Mouse (Mus musculus) T-cell, adult 2 months (primary cell): ENCODE measurements at regions not wholly inside any gene's neighbourhood (a gene's known extent, or its start where the extent isn't known, plus 50 kb on each side); places are given as distances from the start of the nearest gene placed in this dataset.

Source experiments
- DNase-seq: peaks from one replicate; pipeline ENCODE4 v3.0.0; 2022; ENCODE audit warnings: low spot score

GRCm38 (mm10) chr10:122566601-122567000 lies 112.0 kb upstream of the Ppm1h start:
- peak; percentile 41 for DNase-seq

- DNase-seq = no peak
Observed at GRCm38 (mm10) chr10:122569546-122570202, 108.9 kb upstream of the Ppm1h start.

GRCm38 (mm10) chr10:122570909-122571551 lies 107.5 kb upstream of the Ppm1h start:
- DNase-seq = no peak

- DNase-seq = no peak
Observed at GRCm38 (mm10) chr10:122576171-122577063, 102.1 kb upstream of the Ppm1h start.

DNA sequence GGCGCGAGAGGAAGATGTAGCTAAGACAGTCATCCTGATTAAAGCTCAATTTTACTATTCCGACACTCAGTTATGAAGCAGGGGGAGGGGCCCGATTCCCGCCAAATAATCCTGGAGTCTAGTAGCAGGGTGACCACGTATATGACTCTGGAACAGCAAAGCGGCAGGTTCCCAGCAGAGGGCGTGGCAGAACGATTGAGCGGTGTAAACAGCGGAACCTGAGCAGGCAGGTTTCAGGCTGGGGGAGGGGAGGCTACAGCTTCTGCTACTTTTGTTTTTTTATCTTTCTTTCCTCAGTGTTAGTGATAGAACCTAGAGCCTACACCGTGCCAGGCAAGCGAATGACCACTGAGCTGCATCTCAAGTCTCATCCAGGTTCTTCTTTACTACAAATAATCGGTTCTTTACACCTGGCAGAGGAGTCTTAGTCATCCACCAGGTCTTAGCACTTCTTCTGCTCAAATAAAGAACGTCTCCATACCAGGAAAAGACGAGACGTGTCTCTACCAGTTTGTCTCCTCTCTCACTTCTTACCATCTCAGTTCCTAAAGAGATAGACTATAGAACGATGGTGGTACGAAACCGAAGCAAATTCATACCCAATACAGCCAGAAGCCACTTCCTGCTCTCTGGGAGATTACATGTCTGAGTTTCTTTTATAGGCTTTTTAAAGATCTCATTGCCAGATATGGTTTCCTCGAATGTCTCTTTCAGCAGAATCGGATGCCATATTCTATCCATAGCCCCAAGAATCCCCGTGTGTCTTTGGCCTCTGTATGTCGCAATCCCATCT lies 100.2 kb upstream of the Ppm1h start:
- peak; percentile 67 for DNase-seq

GRCm38 (mm10) chr10:122581096-122581495 lies 97.5 kb upstream of the Ppm1h start:
- peak; percentile 17 for DNase-seq

GRCm38 (mm10) chr10:122587541-122587940 lies 91.0 kb upstream of the Ppm1h start:
- DNase-seq = no peak

- peak; percentile 56 for DNase-seq
Observed at GRCm38 (mm10) chr10:122599511-122599910, 79.1 kb upstream of the Ppm1h start.

DNA sequence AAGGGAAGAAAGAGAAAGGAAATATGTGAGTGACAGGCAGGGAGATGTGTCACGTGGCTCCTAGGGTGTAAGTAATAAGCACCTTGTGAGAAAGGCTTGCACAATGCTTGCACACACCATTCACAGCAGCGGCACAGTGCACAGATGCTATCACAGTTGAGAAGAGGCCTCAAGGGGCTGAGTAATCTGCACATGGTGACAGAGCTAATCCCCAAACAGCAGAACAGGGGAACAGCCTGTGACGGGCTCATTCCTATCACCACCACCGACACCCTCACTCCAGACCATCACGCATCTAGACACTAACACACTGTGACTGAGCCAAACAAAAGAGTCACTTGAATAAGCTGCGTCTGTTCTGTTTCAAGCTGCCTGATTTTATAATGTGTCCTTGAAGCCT lies 76.2 kb upstream of the Ppm1h start:
- peak; percentile 5 for DNase-seq

GRCm38 (mm10) chr10:122603960-122604359 lies 74.6 kb upstream of the Ppm1h start:
- no peak for DNase-seq

GRCm38 (mm10) chr10:122613281-122613680 lies 65.3 kb upstream of the Ppm1h start:
- DNase-seq = no peak

GRCm38 (mm10) chr10:122613891-122614290 lies 64.7 kb upstream of the Ppm1h start:
- DNase-seq = no peak

GRCm38 (mm10) chr10:122614720-122615119 lies 63.8 kb upstream of the Ppm1h start:
- no peak for DNase-seq

- no peak for DNase-seq
Observed at GRCm38 (mm10) chr10:122615658-122616057, 62.9 kb upstream of the Ppm1h start.

- DNase-seq = no peak
Observed at GRCm38 (mm10) chr10:122616385-122616784, 62.2 kb upstream of the Ppm1h start.

DNA sequence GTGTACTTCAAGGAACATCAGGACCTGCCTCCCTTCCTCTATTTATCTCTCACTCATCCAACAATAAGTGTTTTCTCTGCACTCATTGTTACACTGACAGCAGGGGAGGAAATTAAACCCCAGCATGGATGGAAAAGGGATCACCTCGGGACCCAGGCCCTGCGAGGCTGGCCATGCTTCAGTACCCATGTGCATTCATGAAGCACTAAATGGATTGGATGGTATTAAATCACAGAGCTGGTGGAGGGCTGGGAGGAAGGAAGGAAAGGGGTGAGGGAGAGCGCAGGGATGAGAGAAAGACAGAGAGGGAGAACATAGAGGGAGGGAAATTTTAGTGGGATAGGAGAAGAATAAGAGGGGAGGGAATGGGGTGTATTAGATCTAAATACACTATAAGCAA lies 59.7 kb upstream of the Ppm1h start:
- no peak for DNase-seq

- no peak for DNase-seq
Observed at GRCm38 (mm10) chr10:122619406-122620116, 59.0 kb upstream of the Ppm1h start.
